Mouse (Mus musculus): ENCODE results near the gene Gga2.

The Gga2 gene

GRCm38 (mm10) chr7:122020667-122021354, at the start of gene Gga2:
Gga2 (minus strand) TSS chr7:122021222.
- peak; percentile 94 for DNase-seq

- no peak for DNase-seq
These were observed 46.7 kb upstream of the Gga2 start for GRCm38 (mm10) chr7:122067517-122068381.

GRCm38 (mm10) chr7:122066945-122067516, 46.0 kb upstream of the Gga2 start, which contains the start of the genes Ubfd1 and Ears2:
Ubfd1 (plus strand) TSS chr7:122067175.
Ears2 (minus strand) TSS chr7:122067263.
- peak; percentile 97 for DNase-seq

- peak; percentile 20 for DNase-seq
These were observed 45.3 kb upstream of the Gga2 start for GRCm38 (mm10) chr7:122066102-122066944.

GRCm38 (mm10) chr7:122065656-122066055, 44.6 kb upstream of the Gga2 start:
- DNase-seq: no peak

GRCm38 (mm10) chr7:122056633-122057032, 35.6 kb upstream of the Gga2 start:
- DNase-seq: no peak

GRCm38 (mm10) chr7:122050834-122051233, 29.8 kb upstream of the Gga2 start:
- peak; percentile 75 for DNase-seq

- DNase-seq: no peak
These were observed 27.2 kb upstream of the Gga2 start for GRCm38 (mm10) chr7:122048191-122048590.

GRCm38 (mm10) chr7:122046813-122047212, 25.8 kb upstream of the Gga2 start:
- no peak for DNase-seq

- no peak for DNase-seq
These were observed 24.7 kb upstream of the Gga2 start for GRCm38 (mm10) chr7:122045711-122046110.

- DNase-seq: peak; percentile 72
These were observed 24.2 kb upstream of the Gga2 start for GRCm38 (mm10) chr7:122045181-122045634.

GRCm38 (mm10) chr7:122044106-122044505, 23.1 kb upstream of the Gga2 start:
- no peak for DNase-seq

- DNase-seq: peak; percentile 56
These were observed 13.3 kb upstream of the Gga2 start for GRCm38 (mm10) chr7:122034348-122034747.

- DNase-seq: no peak
These were observed 12.3 kb upstream of the Gga2 start for GRCm38 (mm10) chr7:122033371-122033770.

GRCm38 (mm10) chr7:122022131-122022530, 1.1 kb upstream of the Gga2 start:
- peak; percentile 21 for DNase-seq

- DNase-seq: peak; percentile 21
These were observed 752 bp downstream of the Gga2 start for GRCm38 (mm10) chr7:122020273-122020666.

- DNase-seq: no peak
These were observed 2.0 kb downstream of the Gga2 start for GRCm38 (mm10) chr7:122018978-122019377.

- DNase-seq: no peak
These were observed 2.8 kb downstream of the Gga2 start for GRCm38 (mm10) chr7:122018247-122018646.

- peak; percentile 39 for DNase-seq
These were observed 5.3 kb downstream of the Gga2 start for GRCm38 (mm10) chr7:122015734-122016133.

- peak; percentile 56 for DNase-seq
These were observed 5.9 kb downstream of the Gga2 start for GRCm38 (mm10) chr7:122015105-122015504.

GRCm38 (mm10) chr7:122012949-122013348, 8.1 kb downstream of the Gga2 start:
- DNase-seq: no peak

- no peak for DNase-seq
These were observed 8.7 kb downstream of the Gga2 start for GRCm38 (mm10) chr7:122012370-122012769.

Measured in kidney, postnatal 10 days (tissue).